Mouse (Mus musculus) liver, embryonic 14.5 days (tissue): Measurements from ENCODE around the gene Ccl6. TPM values are rescaled to one million over a fixed set of nuclear protein-coding genes. Genes with fewer than 3 reads are reported as not detected.

Experiments used
- ATAC-seq: fragments of 200-750 bp; cut with Nextera tagmentation; 2 replicates; pipeline ENCODE4 v1.8.0; 2017; ENCODE audit warnings: moderate number of reproducible peaks, mild to moderate bottlenecking, moderate library complexity; ENCODE audit not compliant: insufficient read depth
- DNase-seq, 3 experiments: peaks; one replicate each; pipeline ENCODE4 v3.0.0-alpha.2; 2012 to 2013; ENCODE audit warnings: low read depth in 3 of 3, low spot score in 3 of 3
- H3K27ac ChIP-seq: fragments of 300-500 bp; sonication (generic); 2 replicates; pipeline ENCODE4 v1.5.1; 2014; ENCODE audit warnings: moderate library complexity, mild to moderate bottlenecking, control low read depth, inconsistent platforms
- H3K27me3 ChIP-seq: fragments of 300-500 bp; sonication (generic); 2 replicates; pipeline ENCODE4 v1.6.1; 2014; ENCODE audit warnings: mild to moderate bottlenecking, low read length, moderate library complexity; ENCODE audit not compliant: control insufficient read depth, insufficient read depth
- H3K36me3 ChIP-seq: fragments of 300-500 bp; sonication (generic); replicated peaks from 2 replicates; pipeline ENCODE4 v1.6.1; 2014; ENCODE audit warnings: low read depth; ENCODE audit not compliant: control insufficient read depth, insufficient read depth
- H3K4me1 ChIP-seq, 2 experiments: fragments of 200-500 bp in 1 of 2; fragments of 300-500 bp in 1 of 2; sonication (generic) in 1 of 2; replicated peaks; 2 replicates each; pipeline ENCODE4 v1.6.1; 2012 to 2014; ENCODE audit warnings: antibody characterized with exemption in 1 of 2, inconsistent platforms in 1 of 2, low read length in 1 of 2; ENCODE audit not compliant: control insufficient read depth in 2 of 2, insufficient read depth in 2 of 2
- H3K4me2 ChIP-seq: fragments of 300-500 bp; sonication (generic); 2 replicates; pipeline ENCODE4 v1.6.1; 2014; ENCODE audit warnings: low read depth, mild to moderate bottlenecking, control low read depth, moderate library complexity
- H3K4me3 ChIP-seq, 2 experiments: fragments of 200-500 bp in 1 of 2; fragments of 300-500 bp in 1 of 2; sonication (generic) in 1 of 2; 2 replicates each; pipeline ENCODE4 v1.5.1; 2012 to 2014; ENCODE audit warnings: low read depth in 2 of 2, low read length in 2 of 2, mild to moderate bottlenecking in 2 of 2, control low read depth in 1 of 2, inconsistent platforms in 1 of 2, moderate library complexity in 1 of 2; ENCODE audit not compliant: insufficient read depth in 1 of 2
- H3K9ac ChIP-seq: fragments of 300-500 bp; sonication (generic); replicated peaks from 2 replicates; pipeline ENCODE4 v1.6.1; 2014; ENCODE audit warnings: mild to moderate bottlenecking, control low read depth, moderate library complexity
- H3K9me3 ChIP-seq: fragments of 300-500 bp; sonication (generic); 2 replicates; pipeline ENCODE4 v1.6.1; 2016; ENCODE audit warnings: low read length, mixed read lengths; ENCODE audit not compliant: control insufficient read depth
- CTCF ChIP-seq: IDR thresholded peaks from 2 replicates; pipeline ENCODE4 v1.5.1; 2016; ENCODE audit warnings: antibody characterized with exemption, low read depth, control low read depth
- EP300 ChIP-seq: IDR thresholded peaks from 2 replicates; pipeline ENCODE4 v1.6.1; 2016; ENCODE audit warnings: antibody characterized with exemption, low read depth
- WGBS: fragments of 180-500 bp; shearing (Covaris S2); extraction: QIAGEN DNeasy Blood & Tissue Kit; methylation state at CpG from one replicate; pipeline ENCODE4 v1.1.7; 2014; ENCODE audit not compliant: insufficient replicate concordance; 5-methylcytosine and 5-hydroxymethylcytosine counted together
- polyA plus RNA-seq, 2 experiments: library from polyadenylated mRNA; depleted of rRNA in 1 of 2; stranded (reverse) in 1 of 2; unstranded in 1 of 2; fragments of >200 nt; fragmentation: Nextera tagmentation in 1 of 2; extraction: Ambion mirVana in 1 of 2; gene quantifications; 2 replicates each; pipeline versions ENCODE4 v1.2.1 to v1.2.3; 2012 to 2014

Ccl6 gene
- polyA plus RNA-seq, 2 experiments, result 2.6 to 12.7 TPM

DNA sequence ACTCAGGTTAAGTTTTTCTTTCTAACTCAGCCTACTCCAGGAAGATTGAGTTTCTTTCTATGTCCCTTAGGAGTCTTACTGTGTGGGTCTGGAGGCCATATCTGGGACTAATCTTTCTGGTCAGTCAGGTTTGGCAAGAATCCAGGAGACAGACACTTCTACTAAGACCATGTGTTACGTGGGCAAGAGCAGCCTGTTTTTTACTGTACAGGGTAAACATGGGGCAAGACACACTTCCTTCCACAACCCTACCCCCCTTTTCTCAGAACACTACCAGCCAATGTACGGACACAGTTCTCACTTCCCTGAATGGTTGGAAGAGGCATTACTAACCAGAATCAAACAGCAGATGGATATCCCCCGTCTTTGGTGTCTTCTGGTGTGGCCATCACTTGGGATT lies 48.7 kb downstream of the Ccl6 start:
- H3K27ac ChIP-seq, result no peak overlapping the region
- H3K9ac ChIP-seq, result no peak overlapping the region
- H3K9me3 ChIP-seq, result no peaks in the 10 kb centered on the region
- no peaks in the 10 kb centered on the region for H3K4me1 ChIP-seq
- no peak overlapping the region for H3K4me2 ChIP-seq
- whole genome bisulfite sequencing, result 37% methylated on average over 3 of the region's 3 CpGs
- no peak overlapping the region for H3K4me3 ChIP-seq
- ATAC-seq (no peak), DNase-seq (no peak)
- H3K36me3 ChIP-seq, result no peaks in the 10 kb centered on the region
- H3K27me3 ChIP-seq, result no peaks in the 10 kb centered on the region
- no peak for TF ChIP-seq CTCF
- no peak for TF ChIP-seq EP300

- ATAC-seq, result no peak
- no peak overlapping the region for H3K9ac ChIP-seq
- no peak for TF ChIP-seq EP300
- TF ChIP-seq CTCF, result no peak
- no peak overlapping the region for H3K27ac ChIP-seq
- WGBS, result 61% methylated on average over 3 of the region's 3 CpGs
- no peak for DNase-seq
- no peak overlapping the region for H3K4me3 ChIP-seq
- no peaks in the 10 kb centered on the region for H3K9me3 ChIP-seq
- H3K4me2 ChIP-seq, result no peak overlapping the region
- no peaks in the 10 kb centered on the region for H3K36me3 ChIP-seq
- no peaks in the 10 kb centered on the region for H3K27me3 ChIP-seq
- H3K4me1 ChIP-seq, result no peaks in the 10 kb centered on the region
These were observed 51.5 kb downstream of the Ccl6 start for GRCm38 (mm10) chr11:83541415-83541814.

- Histone ChIP-seq H3K4me3 (no peak overlapping the region), H3K9me3 (no peaks in the 10 kb centered on the region), H3K27me3 (no peaks in the 10 kb centered on the region), H3K4me1 (no peaks in the 10 kb centered on the region), H3K36me3 (no peaks in the 10 kb centered on the region), H3K4me2 (no peak overlapping the region), H3K27ac (no peak overlapping the region), H3K9ac (no peak overlapping the region)
- no peak for ATAC-seq
- WGBS, result 66% methylated on average over 2 of the region's 2 CpGs
- DNase-seq, result no peak
- TF ChIP-seq EP300, result no peak
- no peak for TF ChIP-seq CTCF
These were observed 52.0 kb downstream of the Ccl6 start for GRCm38 (mm10) chr11:83540931-83541330.

DNA sequence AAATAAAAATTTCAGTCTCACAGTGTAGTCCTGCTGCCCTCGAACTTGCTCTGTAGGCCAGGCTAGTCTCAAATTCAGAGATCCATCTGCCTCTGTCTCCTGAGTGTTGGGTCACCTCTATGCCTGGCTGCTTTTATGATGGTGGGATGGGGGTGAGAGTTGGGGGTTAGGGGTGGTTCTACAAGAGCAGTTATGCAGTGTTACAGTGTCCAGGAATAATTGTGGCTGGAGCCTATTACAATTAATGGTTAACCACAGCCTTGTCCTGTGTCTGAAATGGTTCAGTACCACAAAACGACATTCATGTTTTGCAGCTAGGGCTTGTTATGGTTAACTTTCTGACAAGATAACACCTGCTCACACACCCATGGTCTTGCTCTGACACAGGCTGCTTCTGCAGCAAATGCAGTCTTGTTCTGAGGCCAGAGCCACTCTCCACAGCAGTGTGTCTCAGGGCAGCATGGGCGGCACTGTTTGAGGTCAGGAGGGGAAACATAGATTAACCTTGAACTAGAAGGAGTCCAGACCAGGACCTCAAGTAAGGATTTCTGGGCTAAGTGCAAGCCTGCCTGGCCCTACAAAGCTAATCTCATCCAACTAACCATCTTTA lies 54.1 kb downstream of the Ccl6 start:
- TF ChIP-seq CTCF, result no peak
- TF ChIP-seq EP300, result no peak
- WGBS, result 31% methylated on average over 3 of the region's 3 CpGs
- Histone ChIP-seq H3K27ac (no peak overlapping the region), H3K9me3 (no peaks in the 10 kb centered on the region), H3K9ac (no peak overlapping the region), H3K4me2 (no peak overlapping the region), H3K27me3 (no peaks in the 10 kb centered on the region), H3K36me3 (no peaks in the 10 kb centered on the region), H3K4me1 (0 out of 4 replicates have a peak, but pooled peaks cover 0 to 2% of the 10 kb centered on the region in 2 experiments), H3K4me3 (no peak overlapping the region)
- ATAC-seq (no peak), DNase-seq (no peak)

Other genes starting within 250 kb of the Ccl6 start
- gene Rasl10b, start 183.9 kb downstream of the Ccl6 start, polyA plus RNA-seq (2012; rRNA removed), result 0.31 and 0.35 TPM in 2 replicates
- gene Rasl10b, start 183.9 kb downstream of the Ccl6 start, polyA plus RNA-seq (2014; fragmentation: Nextera tagmentation; extraction: Ambion mirVana), result 0.06 and 0.13 TPM in 2 replicates
- not detected in 2 replicates for gene Gas2l2, start 163.6 kb downstream of the Ccl6 start, polyA plus RNA-seq (2012; rRNA removed)
- gene Gas2l2, start 163.6 kb downstream of the Ccl6 start, polyA plus RNA-seq (2014; fragmentation: Nextera tagmentation; extraction: Ambion mirVana), result not detected in 2 replicates
- 2.1 and 2.8 TPM in 2 replicates for gene 1700020L24Rik, start 155.4 kb downstream of the Ccl6 start, polyA plus RNA-seq (2012; rRNA removed)
- gene 1700020L24Rik, start 155.4 kb downstream of the Ccl6 start, polyA plus RNA-seq (2014; fragmentation: Nextera tagmentation; extraction: Ambion mirVana), result 1.6 and 1.9 TPM in 2 replicates
- gene Mmp28, start 130.0 kb downstream of the Ccl6 start, polyA plus RNA-seq (2012; rRNA removed), result 0.31 and 0.34 TPM in 2 replicates
- gene Mmp28, start 130.0 kb downstream of the Ccl6 start, polyA plus RNA-seq (2014; fragmentation: Nextera tagmentation; extraction: Ambion mirVana), result 0.10 and 0.24 TPM in 2 replicates
- gene Taf15, start 120.0 kb downstream of the Ccl6 start, polyA plus RNA-seq (2012; rRNA removed), result 18.4 and 43.1 TPM in 2 replicates
- 1.9 and 2.2 TPM in 2 replicates for gene Taf15, start 120.0 kb downstream of the Ccl6 start, polyA plus RNA-seq (2014; fragmentation: Nextera tagmentation; extraction: Ambion mirVana)
- not detected in 2 replicates for gene Heatr9, start 70.9 kb downstream of the Ccl6 start, polyA plus RNA-seq (2012; rRNA removed)
- not detected in 2 replicates for gene Heatr9, start 70.9 kb downstream of the Ccl6 start, polyA plus RNA-seq (2014; fragmentation: Nextera tagmentation; extraction: Ambion mirVana)
- gene Ccl5, start 62.6 kb downstream of the Ccl6 start, polyA plus RNA-seq (2012; rRNA removed), result 0.39 and 0.42 TPM in 2 replicates
- 0.77 and 0.95 TPM in 2 replicates for gene Ccl5, start 62.6 kb downstream of the Ccl6 start, polyA plus RNA-seq (2014; fragmentation: Nextera tagmentation; extraction: Ambion mirVana)
- gene Ccl9, start 14.5 kb downstream of the Ccl6 start, polyA plus RNA-seq (2012; rRNA removed), result 5.7 and 9.7 TPM in 2 replicates
- 33.4 and 35.5 TPM in 2 replicates for gene Ccl9, start 14.5 kb downstream of the Ccl6 start, polyA plus RNA-seq (2014; fragmentation: Nextera tagmentation; extraction: Ambion mirVana)
- not detected in 2 replicates for gene Rpl9-ps1, start 52.5 kb upstream of the Ccl6 start, polyA plus RNA-seq (2012; rRNA removed)
- gene Rpl9-ps1, start 52.5 kb upstream of the Ccl6 start, polyA plus RNA-seq (2014; fragmentation: Nextera tagmentation; extraction: Ambion mirVana), result not detected in 2 replicates
- 0.83 and 1.2 TPM in 2 replicates for gene Ccl3, start 56.3 kb upstream of the Ccl6 start, polyA plus RNA-seq (2012; rRNA removed)
- 1.1 TPM in 2 replicates for gene Ccl3, start 56.3 kb upstream of the Ccl6 start, polyA plus RNA-seq (2014; fragmentation: Nextera tagmentation; extraction: Ambion mirVana)
- 0.31 and 0.45 TPM in 2 replicates for gene Ccl4, start 69.5 kb upstream of the Ccl6 start, polyA plus RNA-seq (2012; rRNA removed)
- gene Ccl4, start 69.5 kb upstream of the Ccl6 start, polyA plus RNA-seq (2014; fragmentation: Nextera tagmentation; extraction: Ambion mirVana), result 0.30 and 0.84 TPM in 2 replicates
- gene Wfdc17, start 110.9 kb upstream of the Ccl6 start, polyA plus RNA-seq (2012; rRNA removed), result 7.4 and 7.9 TPM in 2 replicates
- 15.6 and 21.7 TPM in 2 replicates for gene Wfdc17, start 110.9 kb upstream of the Ccl6 start, polyA plus RNA-seq (2014; fragmentation: Nextera tagmentation; extraction: Ambion mirVana)
- gene Wfdc18, start 115.9 kb upstream of the Ccl6 start, polyA plus RNA-seq (2012; rRNA removed), result not detected in 2 replicates
- gene Wfdc18, start 115.9 kb upstream of the Ccl6 start, polyA plus RNA-seq (2014; fragmentation: Nextera tagmentation; extraction: Ambion mirVana), result not detected in 2 replicates
- 4.9 and 6.5 TPM in 2 replicates for gene Wfdc21, start 153.9 kb upstream of the Ccl6 start, polyA plus RNA-seq (2012; rRNA removed)
- gene Wfdc21, start 153.9 kb upstream of the Ccl6 start, polyA plus RNA-seq (2014; fragmentation: Nextera tagmentation; extraction: Ambion mirVana), result 12.4 and 22.8 TPM in 2 replicates
- 3.6 and 3.8 TPM in 2 replicates for gene Heatr6, start 160.6 kb upstream of the Ccl6 start, polyA plus RNA-seq (2012; rRNA removed)
- gene Heatr6, start 160.6 kb upstream of the Ccl6 start, polyA plus RNA-seq (2014; fragmentation: Nextera tagmentation; extraction: Ambion mirVana), result 5.6 and 6.0 TPM in 2 replicates